Mouse (Mus musculus): Measurements from ENCODE around the gene Gm21488.
"Not testable (repeated sequence)": the region's sequence is repeated elsewhere in the genome, so short reads cannot be mapped to it uniquely, and the experiment has no call there.

Gene Gm21488

GRCm38 (mm10) chrY:27521820-27522219, at the start of gene Gm21488:
Gene Gm21488 (minus strand): TSS chrY:27521920.
- in situ Hi-C loops (cut with MboI), result not testable (repeated sequence)
